Mouse (Mus musculus): ENCODE results near the gene Nt5dc1. TPM values are rescaled to one million over a fixed set of nuclear protein-coding genes. Genes with fewer than 3 reads are reported as not detected.

Gene Nt5dc1
- polyA plus RNA-seq, 1 experiment: 5.5 TPM

DNA sequence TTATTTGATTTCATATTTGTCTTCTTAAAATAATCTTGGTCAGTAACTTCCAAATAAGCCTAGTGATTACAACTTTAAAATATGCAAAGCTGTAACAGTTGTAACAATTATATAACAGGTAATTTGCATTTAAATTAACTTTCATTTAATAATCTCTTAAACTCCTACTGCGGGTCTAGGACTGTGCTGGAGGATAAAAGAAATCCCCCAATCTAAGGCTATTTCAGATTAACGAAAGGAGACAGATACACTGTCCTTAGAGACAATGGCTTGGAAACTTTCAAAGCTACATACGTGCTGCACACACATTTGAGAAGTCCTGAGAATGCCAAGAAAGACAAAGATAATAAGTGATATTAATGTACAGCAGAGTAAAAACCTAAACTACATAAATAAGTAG is 60.1 kb downstream of the Nt5dc1 start:
- Histone ChIP-seq H3K27me3 (ENCODE audit: control insufficient read depth, insufficient read depth, low read length) (no peaks in the 10 kb centered on the region), H3K4me1 (ENCODE audit: control insufficient read depth, insufficient read depth, insufficient read length) (no peaks in the 10 kb centered on the region), H3K36me3 (ENCODE audit: control insufficient read depth, insufficient read depth, low read length) (no peaks in the 10 kb centered on the region), H3K4me3 (ENCODE audit: extremely low read depth, insufficient read depth, insufficient read length) (no peak overlapping the region), H3K27ac (ENCODE audit: insufficient read depth, low read length) (no peak overlapping the region)
- TF ChIP-seq POLR2A (IDR thresholded peaks at IDR 0.05; ENCODE audit: low read depth, low read length) (no peak), CTCF (IDR thresholded peaks at IDR 0.05; ENCODE audit: extremely low read depth, insufficient read depth, insufficient read length, insufficient replicate concordance) (no peak)
- WGBS: 89% methylated on average over 3 of the region's 3 CpGs
- no peak for DNase-seq (ENCODE audit: low read depth in 1 of 2, low spot score in 2 of 2)

DNA sequence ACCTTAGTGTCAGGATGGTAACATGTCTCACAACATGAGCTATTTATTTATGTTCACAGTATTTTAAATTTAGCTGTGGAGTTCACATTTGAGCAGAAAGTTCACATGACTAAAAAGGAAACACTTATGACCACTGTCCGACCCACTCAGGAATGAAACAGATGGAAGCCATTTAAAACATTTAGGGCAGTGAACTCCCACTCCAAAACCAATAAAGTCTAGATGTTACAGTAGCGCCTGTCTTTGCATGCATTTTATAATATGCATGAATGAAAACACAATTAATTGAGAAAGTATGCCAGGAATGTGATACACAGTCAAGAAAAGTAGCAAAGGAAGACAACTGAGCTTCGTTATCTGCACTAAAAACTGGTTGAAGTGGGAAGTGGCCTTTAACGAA is 66.2 kb downstream of the Nt5dc1 start:
- Histone ChIP-seq H3K27me3 (ENCODE audit: control insufficient read depth, insufficient read depth, low read length) (no peaks in the 10 kb centered on the region), H3K36me3 (ENCODE audit: control insufficient read depth, insufficient read depth, low read length) (no peaks in the 10 kb centered on the region; the same call in 1 of the 2 replicates), H3K4me1 (ENCODE audit: control insufficient read depth, insufficient read depth, insufficient read length) (no peaks in the 10 kb centered on the region), H3K27ac (ENCODE audit: insufficient read depth, low read length) (no peak overlapping the region), H3K4me3 (ENCODE audit: extremely low read depth, insufficient read depth, insufficient read length) (no peak overlapping the region)
- TF ChIP-seq POLR2A (IDR thresholded peaks at IDR 0.05; ENCODE audit: low read depth, low read length) (no peak), CTCF (IDR thresholded peaks at IDR 0.05; ENCODE audit: extremely low read depth, insufficient read depth, insufficient read length, insufficient replicate concordance) (no peak)
- WGBS: 90% methylated on average over 4 of the region's 4 CpGs
- no peak for DNase-seq (ENCODE audit: low read depth in 1 of 2, low spot score in 2 of 2)

DNA sequence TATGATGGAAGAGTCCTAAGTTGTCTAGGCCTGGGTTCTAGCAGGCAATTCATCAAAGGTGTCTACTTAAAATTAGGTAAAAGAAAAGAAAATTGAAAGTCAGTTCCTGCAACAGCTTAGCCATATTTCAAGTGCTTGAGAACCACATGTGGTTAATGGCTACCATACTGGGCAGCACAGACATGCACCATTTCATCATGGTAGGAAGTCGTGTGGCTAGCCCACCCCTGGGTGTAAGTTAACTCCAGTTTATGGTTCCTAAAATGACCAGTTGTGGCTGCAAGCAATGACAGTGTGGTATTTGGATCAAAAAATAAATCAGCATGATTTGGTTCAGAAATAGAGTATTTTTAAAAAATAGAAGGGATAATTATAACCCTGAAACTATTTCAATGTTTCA is 76.5 kb downstream of the Nt5dc1 start:
- Histone ChIP-seq H3K27ac (ENCODE audit: insufficient read depth, low read length) (no peak overlapping the region), H3K27me3 (ENCODE audit: control insufficient read depth, insufficient read depth, low read length) (no peaks in the 10 kb centered on the region), H3K36me3 (ENCODE audit: control insufficient read depth, insufficient read depth, low read length) (peaks cover 1% of the 10 kb centered on the region; the same call in 1 of the 2 replicates), H3K4me1 (ENCODE audit: control insufficient read depth, insufficient read depth, insufficient read length) (no peaks in the 10 kb centered on the region), H3K4me3 (ENCODE audit: extremely low read depth, insufficient read depth, insufficient read length) (no peak overlapping the region)
- 39% methylated on average over 1 of the region's 1 CpGs for WGBS
- TF ChIP-seq POLR2A (IDR thresholded peaks at IDR 0.05; ENCODE audit: low read depth, low read length) (no peak), CTCF (IDR thresholded peaks at IDR 0.05; ENCODE audit: extremely low read depth, insufficient read depth, insufficient read length, insufficient replicate concordance) (no peak)
- no peak for DNase-seq (ENCODE audit: low read depth in 1 of 2, low spot score in 2 of 2)

DNA sequence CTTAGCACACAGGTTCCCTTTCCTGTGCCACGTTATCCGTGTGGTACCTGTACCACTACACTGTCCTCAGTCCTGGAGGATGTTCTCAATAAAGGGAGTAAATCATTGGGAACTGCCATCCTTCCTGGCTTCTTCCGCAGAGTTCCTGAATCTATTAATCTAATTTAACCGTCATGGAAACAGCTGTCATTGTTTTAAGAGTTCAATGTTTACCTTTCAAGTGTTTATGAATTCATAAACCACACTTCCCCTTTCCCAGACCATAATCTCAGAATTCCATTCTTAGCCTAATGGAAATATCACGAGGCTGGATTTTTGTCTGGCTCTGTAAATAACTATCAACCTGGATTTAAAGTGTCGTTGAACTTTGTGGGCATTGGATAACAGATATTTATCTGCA is 77.3 kb downstream of the Nt5dc1 start:
- TF ChIP-seq POLR2A (IDR thresholded peaks at IDR 0.05; ENCODE audit: low read depth, low read length): no peak
- no peak for TF ChIP-seq CTCF (IDR thresholded peaks at IDR 0.05; ENCODE audit: extremely low read depth, insufficient read depth, insufficient read length, insufficient replicate concordance)
- H3K4me3 ChIP-seq (ENCODE audit: extremely low read depth, insufficient read depth, insufficient read length): no peak overlapping the region
- H3K36me3 ChIP-seq (ENCODE audit: control insufficient read depth, insufficient read depth, low read length): no peaks in the 10 kb centered on the region; the same call in 1 of the 2 replicates
- no peaks in the 10 kb centered on the region for H3K4me1 ChIP-seq (ENCODE audit: control insufficient read depth, insufficient read depth, insufficient read length)
- no peak overlapping the region for H3K27ac ChIP-seq (ENCODE audit: insufficient read depth, low read length)
- H3K27me3 ChIP-seq (ENCODE audit: control insufficient read depth, insufficient read depth, low read length): no peaks in the 10 kb centered on the region
- no peak for DNase-seq (ENCODE audit: low read depth in 1 of 2, low spot score in 2 of 2)
- 88% methylated on average over 6 of the region's 6 CpGs for WGBS

DNA sequence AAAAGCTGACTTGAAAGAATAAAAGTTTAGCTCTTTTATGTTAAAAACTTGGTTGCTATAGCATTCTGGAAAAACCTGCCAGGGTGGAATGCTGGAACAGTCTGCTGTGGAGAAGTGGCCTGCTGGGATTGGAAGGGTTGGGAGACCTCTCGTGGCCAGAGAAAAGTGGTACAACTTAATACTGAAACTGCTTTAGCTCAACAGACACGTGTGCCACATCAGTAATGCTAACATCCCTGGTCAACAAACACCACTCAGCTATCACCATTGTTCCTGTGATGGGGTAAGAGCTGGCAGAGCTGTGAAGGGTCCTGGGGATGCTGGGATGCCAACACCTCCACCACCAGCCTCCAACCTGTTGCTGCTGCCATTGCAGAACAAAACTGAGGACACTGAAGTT is 90.0 kb downstream of the Nt5dc1 start:
- Histone ChIP-seq H3K36me3 (ENCODE audit: control insufficient read depth, insufficient read depth, low read length) (peaks cover 2% of the 10 kb centered on the region; the same call in 1 of the 2 replicates), H3K27me3 (ENCODE audit: control insufficient read depth, insufficient read depth, low read length) (no peaks in the 10 kb centered on the region), H3K4me1 (ENCODE audit: control insufficient read depth, insufficient read depth, insufficient read length) (no peaks in the 10 kb centered on the region), H3K4me3 (ENCODE audit: extremely low read depth, insufficient read depth, insufficient read length) (no peak overlapping the region), H3K27ac (ENCODE audit: insufficient read depth, low read length) (no peak overlapping the region)
- TF ChIP-seq CTCF (IDR thresholded peaks at IDR 0.05; ENCODE audit: extremely low read depth, insufficient read depth, insufficient read length, insufficient replicate concordance) (no peak), POLR2A (IDR thresholded peaks at IDR 0.05; ENCODE audit: low read depth, low read length) (no peak)
- 41% methylated on average over 2 of the region's 2 CpGs for WGBS
- no peak for DNase-seq (ENCODE audit: low read depth in 1 of 2, low spot score in 2 of 2)

DNA sequence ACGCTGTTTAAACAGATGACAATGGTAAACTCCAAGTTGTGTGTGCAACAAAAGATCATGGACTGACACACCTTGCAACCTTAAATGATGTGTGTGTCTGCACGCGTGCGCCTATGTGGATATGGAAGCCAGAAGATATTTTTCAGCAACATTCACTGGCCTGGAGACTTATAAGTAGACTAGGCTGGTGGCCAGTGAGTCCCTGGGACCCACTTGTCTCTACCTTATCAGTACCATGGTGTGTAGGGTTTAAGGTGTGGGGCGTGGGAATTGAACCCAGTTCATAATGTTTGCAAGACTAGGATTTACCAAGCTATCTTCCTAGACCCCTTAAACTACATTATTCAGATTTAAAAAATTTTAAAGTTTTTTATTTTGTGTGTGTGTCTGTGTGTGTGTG is 91.2 kb downstream of the Nt5dc1 start:
- 80% methylated on average over 5 of the region's 5 CpGs for WGBS
- H3K27ac ChIP-seq (ENCODE audit: insufficient read depth, low read length): no peak overlapping the region
- no peak overlapping the region for H3K4me3 ChIP-seq (ENCODE audit: extremely low read depth, insufficient read depth, insufficient read length)
- DNase-seq (ENCODE audit: low read depth in 1 of 2, low spot score in 2 of 2): no peak
- H3K27me3 ChIP-seq (ENCODE audit: control insufficient read depth, insufficient read depth, low read length): no peaks in the 10 kb centered on the region
- TF ChIP-seq POLR2A (IDR thresholded peaks at IDR 0.05; ENCODE audit: low read depth, low read length) (no peak), CTCF (IDR thresholded peaks at IDR 0.05; ENCODE audit: extremely low read depth, insufficient read depth, insufficient read length, insufficient replicate concordance) (no peak)
- H3K36me3 ChIP-seq (ENCODE audit: control insufficient read depth, insufficient read depth, low read length): peaks cover 2% of the 10 kb centered on the region
- no peaks in the 10 kb centered on the region for H3K4me1 ChIP-seq (ENCODE audit: control insufficient read depth, insufficient read depth, insufficient read length)

DNA sequence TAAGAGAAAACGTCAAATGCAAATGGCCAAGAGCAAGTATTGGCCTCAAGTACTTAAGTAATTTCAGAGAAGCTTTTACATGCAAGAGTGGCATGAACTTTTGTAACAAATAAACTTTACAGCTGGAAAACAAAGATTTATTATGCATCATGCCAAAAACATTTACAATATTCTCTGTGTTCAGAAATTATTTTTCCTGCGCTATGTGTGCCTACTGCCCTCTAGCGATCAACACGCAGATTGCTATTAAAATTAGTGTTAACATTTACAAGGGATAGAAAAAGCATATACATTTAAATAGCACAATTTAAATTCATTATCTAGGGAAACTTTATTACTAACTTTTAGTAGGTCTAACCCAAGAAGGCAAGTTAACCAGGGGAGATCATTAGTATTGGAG is 91.7 kb downstream of the Nt5dc1 start:
- TF ChIP-seq POLR2A (IDR thresholded peaks at IDR 0.05; ENCODE audit: low read depth, low read length): no peak
- TF ChIP-seq CTCF (IDR thresholded peaks at IDR 0.05; ENCODE audit: extremely low read depth, insufficient read depth, insufficient read length, insufficient replicate concordance): no peak
- Histone ChIP-seq H3K27ac (ENCODE audit: insufficient read depth, low read length) (no peak overlapping the region), H3K27me3 (ENCODE audit: control insufficient read depth, insufficient read depth, low read length) (no peaks in the 10 kb centered on the region), H3K4me1 (ENCODE audit: control insufficient read depth, insufficient read depth, insufficient read length) (no peaks in the 10 kb centered on the region), H3K4me3 (ENCODE audit: extremely low read depth, insufficient read depth, insufficient read length) (no peak overlapping the region), H3K36me3 (ENCODE audit: control insufficient read depth, insufficient read depth, low read length) (peaks cover 5% of the 10 kb centered on the region)
- WGBS: 29% methylated on average over 4 of the region's 4 CpGs
- DNase-seq (ENCODE audit: low read depth in 1 of 2, low spot score in 2 of 2): peak in 1 of 2 experiments; percentile 12

Measured in spleen, adult 2 months (tissue).